Mouse (Mus musculus) forebrain, postnatal 0 days (tissue): Measurements from ENCODE around the gene Rnf5. TPM values are rescaled to one million over a fixed set of nuclear protein-coding genes. Genes with fewer than 3 reads are reported as not detected.
A peak's percentile ranks its signal among the peaks of the same experiment; 100 is the strongest.

ENCODE experiments used
- ATAC-seq: fragments of 200-750 bp; cut with Nextera tagmentation; 2 replicates; pipeline ENCODE4 v1.8.0; 2017; ENCODE audit warnings: mild to moderate bottlenecking, moderate library complexity
- DNase-seq: peaks from one replicate; pipeline ENCODE4 v3.0.0-alpha.2; 2015
- H3K27ac ChIP-seq: fragments of 300-500 bp; sonication (generic); 2 replicates; pipeline ENCODE4 v1.5.1; 2014; ENCODE audit warnings: low read depth, mild to moderate bottlenecking, antibody characterized with exemption, low read length, moderate library complexity, mixed read lengths
- H3K27me3 ChIP-seq: fragments of 300-500 bp; sonication (generic); 2 replicates; pipeline ENCODE4 v1.6.1; 2014; ENCODE audit warnings: mild to moderate bottlenecking, low read length, mixed read lengths; ENCODE audit not compliant: insufficient read depth
- H3K36me3 ChIP-seq: fragments of 300-500 bp; sonication (generic); 2 replicates; pipeline ENCODE4 v1.6.1; 2014; ENCODE audit warnings: mild to moderate bottlenecking, moderate library complexity; ENCODE audit not compliant: insufficient read depth
- H3K4me1 ChIP-seq: fragments of 300-500 bp; sonication (generic); 2 replicates; pipeline ENCODE4 v1.6.1; 2014; ENCODE audit warnings: antibody characterized with exemption; ENCODE audit not compliant: insufficient read depth
- H3K4me2 ChIP-seq: fragments of 300-500 bp; sonication (generic); 2 replicates; pipeline ENCODE4 v1.6.1; 2014; ENCODE audit warnings: low read depth, mild to moderate bottlenecking, moderate library complexity
- H3K4me3 ChIP-seq: fragments of 300-500 bp; sonication (generic); 2 replicates; pipeline ENCODE4 v1.5.1; 2014; ENCODE audit warnings: low read depth, low read length, mixed read lengths
- H3K9ac ChIP-seq: fragments of 300-500 bp; sonication (generic); 2 replicates; pipeline ENCODE4 v1.6.1; 2014; ENCODE audit warnings: mild to moderate bottlenecking
- H3K9me3 ChIP-seq: fragments of 300-500 bp; sonication (generic); 2 replicates; pipeline ENCODE4 v1.6.1; 2016; ENCODE audit warnings: low read length
- CTCF ChIP-seq: sonication (generic); IDR thresholded peaks from 2 replicates; pipeline ENCODE4 v1.5.1; 2016; ENCODE audit warnings: antibody characterized with exemption, control low read depth, low read depth
- whole genome bisulfite sequencing: fragments of 180-500 bp; shearing (Covaris S2); extraction: QIAGEN DNeasy Blood & Tissue Kit; methylation state at CpG from one replicate; pipeline ENCODE4 v1.1.7; 2014; 5-methylcytosine and 5-hydroxymethylcytosine counted together
- polyA plus RNA-seq: library from polyadenylated mRNA; unstranded; fragments of >200 nt; fragmentation: Nextera tagmentation; extraction: Ambion mirVana; gene quantifications from 2 replicates; pipeline ENCODE4 v1.2.1, GENCODE M21; 2015
- total RNA-seq: library from RNA; depleted of rRNA; stranded (reverse); fragments of >200 nt; gene quantifications from 2 replicates; pipeline ENCODE4 v1.2.3, GENCODE M21; 2014

The Rnf5 gene
- total and polyA plus RNA-seq, 2 experiments from 2014 or later = 45.3 to 252 TPM

GRCm38 (mm10) chr17:34583397-34583796 is 20.1 kb downstream of the Rnf5 start:
- Histone ChIP-seq H3K9me3 (no peaks in the 10 kb centered on the region), H3K27ac (no peak overlapping the region), H3K4me1 (peaks cover 16% of the 10 kb centered on the region), H3K9ac (no peak overlapping the region), H3K4me3 (no peak overlapping the region), H3K4me2 (no peak overlapping the region), H3K27me3 (no peaks in the 10 kb centered on the region), H3K36me3 (no peaks in the 10 kb centered on the region)
- 51% methylated on average over 7 of the region's 7 CpGs for WGBS
- no peak for TF ChIP-seq CTCF
- ATAC-seq (no peak), DNase-seq (no peak)

GRCm38 (mm10) chr17:34582528-34582927 is 21.0 kb downstream of the Rnf5 start:
- peaks cover 9% of the 10 kb centered on the region for H3K4me1 ChIP-seq
- ATAC-seq (no peak), DNase-seq (no peak)
- H3K9ac ChIP-seq = no peak overlapping the region
- H3K27me3 ChIP-seq = no peaks in the 10 kb centered on the region
- no peaks in the 10 kb centered on the region for H3K9me3 ChIP-seq
- no peak overlapping the region for H3K4me3 ChIP-seq
- 91% methylated on average over 12 of the region's 12 CpGs for WGBS
- TF ChIP-seq CTCF = no peak
- H3K27ac ChIP-seq = no peak overlapping the region
- H3K4me2 ChIP-seq = no peak overlapping the region
- H3K36me3 ChIP-seq = no peaks in the 10 kb centered on the region

- DNase-seq (no peak), ATAC-seq (no peak)
- Histone ChIP-seq H3K27ac (no peak overlapping the region), H3K4me3 (no peak overlapping the region), H3K4me1 (no peaks in the 10 kb centered on the region), H3K27me3 (no peaks in the 10 kb centered on the region), H3K9ac (no peak overlapping the region), H3K4me2 (no peak overlapping the region), H3K9me3 (no peaks in the 10 kb centered on the region), H3K36me3 (no peaks in the 10 kb centered on the region)
- no peak for TF ChIP-seq CTCF
- WGBS = 83% methylated on average over 3 of the region's 3 CpGs
Measured at GRCm38 (mm10) chr17:34578070-34578469, 25.4 kb downstream of the Rnf5 start.

GRCm38 (mm10) chr17:34576577-34576976 is 26.9 kb downstream of the Rnf5 start:
- WGBS = 67% methylated on average over 5 of the region's 5 CpGs
- Histone ChIP-seq H3K36me3 (no peaks in the 10 kb centered on the region), H3K27me3 (no peaks in the 10 kb centered on the region), H3K9me3 (no peaks in the 10 kb centered on the region), H3K9ac (no peak overlapping the region), H3K27ac (no peak overlapping the region), H3K4me1 (no peaks in the 10 kb centered on the region), H3K4me2 (no peak overlapping the region), H3K4me3 (no peak overlapping the region)
- ATAC-seq (no peak), DNase-seq (no peak)
- no peak for TF ChIP-seq CTCF

- DNase-seq (no peak), ATAC-seq (no peak)
- no peak for TF ChIP-seq CTCF
- no peak overlapping the region for H3K27ac ChIP-seq
- no peaks in the 10 kb centered on the region for H3K4me1 ChIP-seq
- WGBS = 13% methylated on average over 15 of the region's 15 CpGs
- H3K9ac ChIP-seq = no peak overlapping the region
- H3K27me3 ChIP-seq = no peaks in the 10 kb centered on the region
- H3K4me2 ChIP-seq = no peak overlapping the region
- H3K9me3 ChIP-seq = no peaks in the 10 kb centered on the region
- no peaks in the 10 kb centered on the region for H3K36me3 ChIP-seq
- H3K4me3 ChIP-seq = no peak overlapping the region
Measured at GRCm38 (mm10) chr17:34572361-34572760, 31.1 kb downstream of the Rnf5 start.

- DNase-seq (no peak), ATAC-seq (no peak)
- TF ChIP-seq CTCF = peak; percentile 53
- Histone ChIP-seq H3K9me3 (no peaks in the 10 kb centered on the region), H3K4me2 (no peak overlapping the region), H3K27ac (no peak overlapping the region), H3K9ac (no peak overlapping the region), H3K4me1 (no peaks in the 10 kb centered on the region), H3K27me3 (no peaks in the 10 kb centered on the region), H3K36me3 (no peaks in the 10 kb centered on the region), H3K4me3 (no peak overlapping the region)
- 13% methylated on average over 5 of the region's 5 CpGs for WGBS
Measured at GRCm38 (mm10) chr17:34571875-34572274, 31.6 kb downstream of the Rnf5 start.

- TF ChIP-seq CTCF = no peak
Measured at GRCm38 (mm10) chr17:34569919-34570318, 33.6 kb downstream of the Rnf5 start.

GRCm38 (mm10) chr17:34568421-34568820 is 35.1 kb downstream of the Rnf5 start:
- no peak for DNase-seq
- Histone ChIP-seq H3K4me3 (no peak overlapping the region), H3K4me2 (no peak overlapping the region), H3K9me3 (no peaks in the 10 kb centered on the region), H3K4me1 (no peaks in the 10 kb centered on the region), H3K36me3 (no peaks in the 10 kb centered on the region), H3K9ac (no peak overlapping the region), H3K27ac (no peak overlapping the region), H3K27me3 (no peaks in the 10 kb centered on the region)
- no peak for ATAC-seq
- WGBS = 81% methylated on average over 13 of the region's 13 CpGs
- no peak for TF ChIP-seq CTCF

More at GRCm38 (mm10) chr17:34569919-34570318, 33.6 kb downstream of the Rnf5 start:
- Histone ChIP-seq H3K9me3 (no peaks in the 10 kb centered on the region), H3K4me2 (no peak overlapping the region), H3K36me3 (no peaks in the 10 kb centered on the region), H3K4me3 (no peak overlapping the region), H3K9ac (no peak overlapping the region), H3K4me1 (no peaks in the 10 kb centered on the region), H3K27me3 (no peaks in the 10 kb centered on the region), H3K27ac (no peak overlapping the region)
- ATAC-seq (no peak), DNase-seq (no peak)
- WGBS = 70% methylated on average over 4 of the region's 4 CpGs
